Mouse (Mus musculus) testis, adult 2 months (tissue): ENCODE measurements around the gene Haus5. TPM values are rescaled to one million over a fixed set of nuclear protein-coding genes. Genes with fewer than 3 reads are reported as not detected.

Experiments used
- H3K27ac ChIP-seq: fragments of 200-500 bp; 2 replicates; pipeline ENCODE4 v1.5.1; 2012; ENCODE audit warnings: low read depth, low read length; ENCODE audit not compliant: control insufficient read depth, insufficient read depth
- H3K27me3 ChIP-seq: fragments of 200-500 bp; 2 replicates; pipeline ENCODE4 v1.6.1; 2012; ENCODE audit warnings: mild to moderate bottlenecking, low read length, moderate library complexity; ENCODE audit not compliant: control insufficient read depth, insufficient read depth
- H3K36me3 ChIP-seq: fragments of 200-500 bp; 2 replicates; pipeline ENCODE4 v1.6.1; 2012; ENCODE audit warnings: mild to moderate bottlenecking, low read length; ENCODE audit not compliant: control insufficient read depth, insufficient read depth
- H3K4me1 ChIP-seq: fragments of 200-500 bp; 2 replicates; pipeline ENCODE4 v1.6.1; 2012; ENCODE audit warnings: low read length; ENCODE audit not compliant: control insufficient read depth, insufficient read depth
- H3K4me3 ChIP-seq: fragments of 200-500 bp; 2 replicates; pipeline ENCODE4 v1.5.1; 2012; ENCODE audit warnings: low read depth, mild to moderate bottlenecking, low read length, moderate library complexity, mixed read lengths; ENCODE audit not compliant: control insufficient read depth
- CTCF ChIP-seq: fragments of 200-500 bp; IDR thresholded peaks from 2 replicates; pipeline ENCODE4 v1.5.1; 2012; ENCODE audit warnings: low read depth, mild to moderate bottlenecking, inconsistent platforms, low read length, moderate library complexity; ENCODE audit not compliant: control insufficient read depth, insufficient read depth, insufficient replicate concordance
- POLR2A ChIP-seq: fragments of 200-500 bp; IDR thresholded peaks from 2 replicates; pipeline ENCODE4 v1.6.1; 2012; ENCODE audit warnings: low read depth, mild to moderate bottlenecking, inconsistent platforms, low read length, moderate library complexity; ENCODE audit not compliant: control insufficient read depth
- polyA plus RNA-seq: library from polyadenylated mRNA; depleted of rRNA; stranded (reverse); fragments of >200 nt; gene quantifications from 2 replicates; pipeline ENCODE4 v1.2.3, GENCODE M21; 2012

Gene Haus5
- polyA plus RNA-seq, 1 experiment: 21.1 TPM

- TF ChIP-seq CTCF (no peak), POLR2A (no peak)
- Histone ChIP-seq H3K27me3 (no peaks in the 10 kb centered on the region), H3K36me3 (no peaks in the 10 kb centered on the region; the same call in 1 of the 2 replicates), H3K4me3 (no peak overlapping the region), H3K27ac (no peak overlapping the region), H3K4me1 (peaks cover 8% of the 10 kb centered on the region)
Measured at GRCm38 (mm10) chr7:30639083-30639482, 25.7 kb downstream of the Haus5 start.

DNA sequence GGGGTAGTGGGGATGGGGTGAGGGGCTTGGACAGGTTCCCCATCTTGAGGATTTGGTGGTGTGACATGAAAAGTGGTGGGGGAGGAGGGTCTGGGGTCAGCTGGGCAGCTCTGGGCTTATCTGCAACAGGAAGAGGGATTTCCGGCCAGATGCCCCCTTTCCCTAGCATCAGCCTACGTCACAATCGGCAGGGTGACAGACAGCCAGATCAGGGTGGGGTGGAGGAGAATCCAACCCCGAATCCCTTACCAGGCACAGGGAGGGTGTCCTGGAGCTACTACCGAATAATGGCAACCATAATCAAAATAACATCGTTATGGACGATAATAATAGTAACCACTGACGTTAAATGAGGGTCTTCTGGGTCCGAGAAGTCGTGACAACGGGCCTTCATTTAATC lies 28.4 kb downstream of the Haus5 start:
- no peaks in the 10 kb centered on the region for H3K36me3 ChIP-seq
- no peak overlapping the region for H3K27ac ChIP-seq
- no peak for TF ChIP-seq CTCF
- no peak for TF ChIP-seq POLR2A
- H3K4me1 ChIP-seq: peaks cover 13% of the 10 kb centered on the region
- no peaks in the 10 kb centered on the region for H3K27me3 ChIP-seq
- H3K4me3 ChIP-seq: peak overlapping the region; percentile 82

GRCm38 (mm10) chr7:30635752-30636151 lies 29.0 kb downstream of the Haus5 start, which contains the start of gene Etv2:
Gene Etv2 (minus strand): TSS chr7:30635852.
- Histone ChIP-seq H3K4me1 (peaks cover 13% of the 10 kb centered on the region), H3K36me3 (no peaks in the 10 kb centered on the region), H3K27ac (no peak within 1 kb of the TSS), H3K27me3 (no peaks in the 10 kb centered on the region), H3K4me3 (peak within 1 kb of the TSS; percentile 82)
- no peak for TF ChIP-seq POLR2A
- TF ChIP-seq CTCF: no peak

- Histone ChIP-seq H3K27me3 (no peaks in the 10 kb centered on the region), H3K27ac (no peak overlapping the region), H3K4me1 (peaks cover 13% of the 10 kb centered on the region), H3K4me3 (peak overlapping the region; percentile 82), H3K36me3 (no peaks in the 10 kb centered on the region)
- TF ChIP-seq POLR2A: 0 out of 2 replicates have a peak, but pooled peaks have one; percentile 13
- TF ChIP-seq CTCF: peak; percentile 58; the same call in 1 of the 2 replicates
Measured at GRCm38 (mm10) chr7:30634621-30635020, 30.2 kb downstream of the Haus5 start.

DNA sequence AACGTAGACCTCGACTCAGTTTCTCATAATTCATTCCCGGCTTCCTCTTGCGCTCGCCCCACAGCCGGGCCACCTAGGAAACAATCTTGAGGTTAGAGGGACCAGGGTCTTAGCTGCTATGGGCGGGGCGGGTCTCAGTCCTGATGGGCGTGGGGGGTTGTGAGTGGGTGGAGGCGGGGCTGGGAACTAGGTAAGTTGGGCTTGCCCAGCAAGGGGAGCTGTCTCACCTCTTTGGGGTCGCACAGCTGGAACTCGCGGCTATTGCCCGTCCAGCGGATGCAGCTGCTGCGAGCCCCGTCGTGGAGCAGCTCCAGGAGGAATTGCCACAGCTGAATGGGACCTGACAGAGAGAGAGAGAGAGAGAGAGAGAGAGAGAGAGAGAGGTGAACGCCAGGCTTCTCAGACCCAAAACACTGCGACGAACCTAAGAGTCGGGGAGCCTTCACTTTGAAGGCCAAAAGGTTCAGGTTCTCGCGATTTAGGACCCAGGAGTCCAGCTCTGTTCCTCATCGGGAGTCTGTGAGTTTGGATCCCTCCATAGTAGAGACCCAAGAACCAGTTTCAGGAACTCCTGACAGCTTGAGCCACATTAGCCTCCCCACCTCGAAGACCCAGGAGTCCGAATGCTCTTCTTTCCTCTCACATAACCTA lies 30.9 kb downstream of the Haus5 start:
- H3K27ac ChIP-seq: no peak overlapping the region
- no peaks in the 10 kb centered on the region for H3K36me3 ChIP-seq
- H3K27me3 ChIP-seq: no peaks in the 10 kb centered on the region
- H3K4me3 ChIP-seq: peak overlapping the region; percentile 82
- TF ChIP-seq POLR2A (no peak), CTCF (no peak)
- H3K4me1 ChIP-seq: peaks cover 13% of the 10 kb centered on the region

- no peak overlapping the region for H3K4me3 ChIP-seq
- H3K27me3 ChIP-seq: no peaks in the 10 kb centered on the region
- peaks cover 13% of the 10 kb centered on the region for H3K4me1 ChIP-seq
- no peaks in the 10 kb centered on the region for H3K36me3 ChIP-seq
- no peak overlapping the region for H3K27ac ChIP-seq
- TF ChIP-seq CTCF: no peak
- no peak for TF ChIP-seq POLR2A
Measured at GRCm38 (mm10) chr7:30629013-30629412, 35.8 kb downstream of the Haus5 start.

DNA sequence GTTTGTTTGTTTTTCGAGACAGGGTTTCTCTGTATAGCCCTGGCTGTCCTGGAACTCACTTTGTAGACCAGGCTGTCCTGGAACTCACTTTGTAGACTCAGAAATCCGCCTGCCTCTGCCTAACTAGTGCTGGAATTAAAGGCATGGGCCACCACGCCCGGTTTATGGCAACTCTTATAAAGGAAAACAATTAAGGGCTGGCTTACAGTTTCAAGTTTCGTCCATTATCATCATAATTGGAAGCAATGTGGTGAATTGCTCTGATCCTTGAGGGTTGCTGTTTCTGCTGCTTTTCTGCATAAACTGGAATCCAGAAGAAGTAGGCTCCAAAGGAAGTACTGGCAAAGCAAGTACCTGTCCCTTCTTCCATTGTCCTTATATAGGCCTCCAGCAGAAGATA lies 38.1 kb downstream of the Haus5 start:
- Histone ChIP-seq H3K36me3 (peaks cover 1% of the 10 kb centered on the region; the same call in 1 of the 2 replicates), H3K4me3 (no peak overlapping the region), H3K4me1 (peaks cover 8% of the 10 kb centered on the region), H3K27ac (no peak overlapping the region), H3K27me3 (no peaks in the 10 kb centered on the region)
- no peak for TF ChIP-seq POLR2A
- no peak for TF ChIP-seq CTCF
